Mouse (Mus musculus) spleen, postnatal 14 days (tissue): ENCODE results near the gene 1700016H13Rik.

Experiments used
- DNase-seq, 2 experiments: peaks; one replicate each; pipeline ENCODE4 v3.0.0; 2021 to 2022; ENCODE audit warnings: low spot score in 2 of 2

1700016H13Rik gene

GRCm38 (mm10) chr5:103655346-103656118 lies at the start of gene 1700016H13Rik:
1700016H13Rik (minus strand) TSS chr5:103656010.
- DNase-seq, result peak; percentile 52 to 74

DNA sequence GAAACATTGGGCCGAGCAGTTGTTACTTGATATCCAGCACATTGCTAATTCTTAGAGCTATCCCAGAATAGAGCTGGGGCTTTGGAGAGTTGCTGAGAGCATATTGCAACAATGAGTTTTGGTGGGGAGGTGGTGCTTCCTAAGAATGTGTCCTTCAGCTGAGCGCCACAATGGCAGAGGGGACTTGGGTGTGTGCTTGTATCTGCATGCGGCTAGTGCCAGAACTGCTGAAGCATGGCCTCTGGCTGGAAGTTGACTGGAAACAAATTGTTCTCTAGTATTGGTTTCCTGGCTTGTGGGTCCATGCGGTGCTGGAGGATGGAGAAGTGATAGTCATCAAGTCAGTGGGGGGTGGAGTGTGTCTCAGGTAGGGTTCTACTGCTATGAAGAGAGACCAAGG lies 49.5 kb upstream of the 1700016H13Rik start:
- DNase-seq, result no peak

GRCm38 (mm10) chr5:103702527-103702926 lies 46.7 kb upstream of the 1700016H13Rik start:
- DNase-seq, result no peak

GRCm38 (mm10) chr5:103701466-103701865 lies 45.7 kb upstream of the 1700016H13Rik start:
- no peak for DNase-seq

DNA sequence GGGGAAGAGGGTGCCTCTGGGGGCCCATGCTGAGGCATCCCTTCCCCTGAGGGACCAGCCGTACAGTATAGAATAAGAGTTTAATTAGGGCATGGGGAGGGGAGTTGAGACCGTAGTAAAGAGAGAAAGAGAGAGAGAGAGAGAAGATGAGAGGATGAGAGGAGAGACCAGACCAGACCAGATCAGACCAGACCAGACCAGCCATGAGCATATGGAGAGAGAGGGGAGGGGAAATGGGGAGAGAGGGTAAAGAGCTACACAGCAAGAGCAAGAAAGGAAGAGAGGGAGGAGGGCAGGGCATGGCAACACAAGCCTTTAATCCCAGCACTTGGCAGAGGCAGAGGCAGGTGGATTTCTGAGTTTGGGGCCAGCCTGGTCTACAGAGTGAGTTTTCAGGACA lies 44.9 kb upstream of the 1700016H13Rik start:
- DNase-seq, result no peak

DNA sequence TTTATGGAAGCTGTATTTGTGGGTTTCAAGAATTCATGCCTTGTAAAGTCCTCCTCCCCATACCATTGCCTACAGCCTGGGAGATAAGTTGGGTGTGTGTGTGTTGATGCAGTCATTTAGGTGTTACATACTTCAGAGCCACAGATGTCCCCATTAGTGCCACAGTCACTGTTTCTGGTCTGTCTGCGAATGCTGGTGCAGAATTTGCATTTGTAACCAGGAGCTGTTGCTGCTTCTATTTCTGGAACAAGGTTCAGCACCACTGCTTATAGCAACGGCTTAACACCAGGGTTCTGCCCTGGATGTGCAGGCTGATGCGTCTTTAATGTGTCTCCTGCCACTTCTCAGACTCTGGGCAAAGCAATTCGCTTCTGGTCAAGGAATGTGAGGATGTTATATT lies 43.7 kb upstream of the 1700016H13Rik start:
- no peak for DNase-seq

GRCm38 (mm10) chr5:103698577-103698976 lies 42.8 kb upstream of the 1700016H13Rik start:
- no peak for DNase-seq

DNA sequence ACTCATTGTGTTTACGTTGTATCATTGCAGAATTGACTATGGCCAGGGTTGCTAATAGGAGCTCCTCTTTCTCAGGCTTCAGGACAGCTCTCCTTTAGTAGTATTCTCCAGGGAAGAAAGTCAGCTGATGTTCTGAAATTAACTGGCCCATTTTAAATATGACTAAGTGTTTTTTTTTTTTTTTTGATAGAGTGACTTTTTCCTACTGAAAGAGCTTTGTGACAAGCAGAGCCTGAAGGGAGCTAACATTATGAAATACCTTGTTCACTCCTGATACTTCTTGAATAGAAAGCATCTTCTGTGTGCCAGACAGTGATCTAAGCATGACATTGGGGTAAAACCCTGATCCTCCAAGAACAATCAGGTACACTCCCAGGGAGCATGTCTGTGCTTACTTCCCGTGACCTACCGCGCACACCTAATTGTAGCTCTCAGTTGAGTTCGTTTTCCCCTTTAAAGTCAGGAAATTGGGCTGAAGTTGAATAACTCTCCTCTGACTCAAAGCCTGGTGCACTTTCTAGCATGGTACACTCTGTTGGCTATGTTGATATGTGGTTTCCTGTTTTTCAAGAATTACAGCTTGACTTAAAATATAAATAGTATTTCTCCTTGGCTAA lies 42.2 kb upstream of the 1700016H13Rik start:
- no peak for DNase-seq

DNA sequence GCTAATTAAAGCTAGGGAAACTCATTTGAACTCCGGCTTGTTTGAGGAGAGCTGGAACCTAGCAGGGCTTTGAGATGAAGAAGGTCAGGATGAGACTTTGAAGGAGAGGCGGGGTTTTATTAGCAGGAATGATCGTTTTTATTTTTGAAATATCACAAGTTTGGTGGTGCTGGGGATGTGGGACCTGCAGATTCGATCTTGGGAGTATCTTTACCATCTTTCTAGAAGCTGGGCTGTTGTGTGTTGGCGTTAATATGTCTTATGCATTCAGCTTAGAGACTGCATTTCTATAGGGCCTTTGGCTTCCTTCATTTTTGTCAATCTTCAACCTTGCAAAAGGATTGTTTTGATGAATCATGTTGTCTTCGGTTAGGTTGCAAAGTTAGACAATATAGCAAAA lies 38.3 kb upstream of the 1700016H13Rik start:
- DNase-seq, result no peak

DNA sequence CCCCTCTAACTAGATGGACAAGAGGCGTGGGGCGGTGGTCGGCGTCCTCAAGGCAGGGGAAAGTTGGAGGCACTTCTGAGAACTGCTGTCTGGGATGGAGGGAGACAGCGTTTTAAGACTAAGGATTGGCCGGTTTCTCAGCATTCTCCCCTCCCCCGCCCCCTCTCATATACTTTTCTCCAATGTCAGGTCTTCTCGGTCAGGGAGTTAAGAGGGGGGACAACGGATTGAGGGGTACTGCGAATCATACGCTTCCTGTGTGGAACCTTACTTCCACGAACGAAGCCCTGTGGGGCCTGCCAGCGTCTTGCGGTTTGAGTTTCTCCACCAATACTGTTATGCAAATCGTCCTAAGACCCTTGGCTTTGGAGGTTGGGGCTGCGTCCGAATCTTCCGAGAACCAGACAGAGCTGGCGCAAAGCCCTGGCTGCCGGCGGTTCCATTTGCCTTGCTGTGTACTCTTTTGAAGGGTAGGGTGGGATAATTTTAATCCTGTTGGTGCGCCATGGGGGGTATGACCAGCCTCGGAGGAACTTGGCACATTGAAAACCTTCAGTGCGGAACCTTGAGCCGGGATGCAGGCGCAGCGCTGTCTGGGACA lies 37.3 kb upstream of the 1700016H13Rik start:
- DNase-seq, result peak in 1 of 2 experiments; percentile 5

DNA sequence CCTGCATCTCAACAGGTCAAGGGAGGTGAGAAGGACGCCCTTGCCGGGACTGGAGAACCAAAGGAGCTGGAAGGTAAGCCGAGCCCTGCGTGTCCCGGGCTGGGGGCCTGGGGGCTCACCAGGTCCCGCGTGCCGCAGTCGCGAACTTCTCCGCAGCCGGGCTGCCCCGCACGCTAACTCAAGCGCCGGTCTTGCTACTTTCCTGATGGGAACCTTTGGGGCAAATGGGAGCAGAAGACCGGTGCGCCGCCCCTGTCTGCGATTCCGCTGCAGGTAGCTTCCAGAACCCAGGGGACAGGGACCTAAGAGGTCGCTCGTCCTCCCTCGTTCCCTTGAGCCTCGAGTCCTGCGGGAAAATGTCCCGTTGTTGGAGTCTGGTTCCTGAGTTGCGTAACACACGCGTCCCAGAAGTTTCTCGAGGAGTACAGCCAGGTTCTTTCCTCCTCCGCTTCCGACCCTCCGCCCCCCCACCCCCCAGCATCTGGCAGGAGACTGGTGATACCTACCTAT lies 36.8 kb upstream of the 1700016H13Rik start:
- peak in 1 of 2 experiments; percentile 19 for DNase-seq

GRCm38 (mm10) chr5:103691624-103692530 lies 36.1 kb upstream of the 1700016H13Rik start, which contains the start of gene Aff1:
Aff1 (plus strand) TSS chr5:103692374.
- DNase-seq, result peak; percentile 94 to 96

DNA sequence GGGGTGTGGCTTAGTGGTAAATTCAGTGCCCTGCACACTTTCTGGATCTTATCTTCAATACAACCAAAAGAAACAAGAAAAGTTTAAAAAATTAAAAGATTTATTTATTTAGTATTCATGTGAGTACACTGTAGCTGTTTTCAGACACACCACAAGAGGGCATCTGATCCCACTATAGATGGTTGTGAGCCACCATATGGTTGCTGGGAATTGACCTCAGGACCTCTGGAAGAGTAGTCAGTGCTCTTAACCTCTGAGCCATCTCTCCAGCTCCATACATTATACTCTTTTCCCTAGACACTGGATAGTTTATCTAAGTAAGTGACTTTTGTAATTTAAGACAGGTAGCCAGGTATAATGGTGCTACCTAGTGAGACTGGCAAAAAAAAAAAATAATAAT lies 35.4 kb upstream of the 1700016H13Rik start:
- DNase-seq, result no peak

- DNase-seq, result no peak
Observed at GRCm38 (mm10) chr5:103690190-103690589, 34.4 kb upstream of the 1700016H13Rik start.

- DNase-seq, result no peak
Observed at GRCm38 (mm10) chr5:103689645-103690044, 33.8 kb upstream of the 1700016H13Rik start.

DNA sequence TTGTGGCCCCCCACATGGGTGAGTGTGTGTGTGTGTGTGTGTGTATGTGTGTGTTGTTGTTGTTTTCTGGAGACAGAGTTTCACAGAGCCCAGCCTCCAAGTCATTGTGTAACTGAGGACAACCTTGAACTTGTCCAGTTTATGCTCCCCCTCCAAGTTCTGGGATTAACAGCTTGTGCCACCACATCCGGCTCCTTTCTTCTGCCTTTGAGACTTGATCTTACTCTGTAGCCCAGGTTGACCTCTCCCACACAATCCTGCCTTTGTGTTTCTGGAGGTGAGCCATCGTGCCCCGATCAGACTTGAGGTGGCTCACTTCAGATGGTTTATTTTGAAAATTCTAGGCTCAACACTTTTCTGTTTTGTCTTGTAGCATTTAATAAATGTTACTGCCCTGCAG lies 26.0 kb upstream of the 1700016H13Rik start:
- no peak for DNase-seq

DNA sequence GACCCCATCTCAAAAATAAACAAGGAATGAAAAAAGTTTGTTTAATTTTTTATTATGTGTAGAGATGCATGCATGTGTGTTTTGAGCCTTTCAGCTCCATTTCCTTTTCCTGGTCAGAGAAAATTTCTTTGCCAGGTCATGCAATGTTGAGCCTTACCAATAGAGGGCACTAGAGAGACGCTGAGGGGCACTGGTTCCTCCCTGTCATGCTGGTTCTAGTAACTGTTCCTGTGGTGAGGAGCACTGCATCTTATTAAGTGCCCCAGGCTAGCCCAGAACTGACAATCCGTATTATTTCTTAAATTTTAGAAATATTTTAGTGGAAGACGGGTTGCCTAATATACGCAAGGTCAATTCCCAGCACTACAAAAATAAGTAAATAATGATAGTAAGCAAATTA lies 24.6 kb upstream of the 1700016H13Rik start:
- peak; percentile 26 to 78 for DNase-seq

DNA sequence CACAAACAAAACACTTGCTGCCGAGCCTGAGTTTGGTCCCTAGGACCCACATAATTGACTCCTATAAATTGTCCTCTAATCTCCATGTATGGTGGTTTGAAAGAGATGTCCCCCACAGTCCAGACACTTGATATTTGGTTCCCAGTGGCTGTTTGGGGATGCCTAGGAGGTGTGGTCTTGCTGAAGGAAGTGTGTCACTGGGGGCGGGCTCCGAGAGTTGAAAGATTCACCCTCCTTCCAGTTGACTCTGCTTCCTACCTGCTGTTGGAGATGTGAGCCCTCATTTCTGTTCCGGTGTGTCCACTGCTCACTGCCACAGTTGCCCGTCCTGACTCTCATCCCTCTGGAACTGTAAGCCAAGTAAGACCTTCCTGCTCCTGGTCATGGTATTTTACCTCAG lies 23.2 kb upstream of the 1700016H13Rik start:
- no peak for DNase-seq

- no peak for DNase-seq
Observed at GRCm38 (mm10) chr5:103677894-103678293, 22.1 kb upstream of the 1700016H13Rik start.

DNA sequence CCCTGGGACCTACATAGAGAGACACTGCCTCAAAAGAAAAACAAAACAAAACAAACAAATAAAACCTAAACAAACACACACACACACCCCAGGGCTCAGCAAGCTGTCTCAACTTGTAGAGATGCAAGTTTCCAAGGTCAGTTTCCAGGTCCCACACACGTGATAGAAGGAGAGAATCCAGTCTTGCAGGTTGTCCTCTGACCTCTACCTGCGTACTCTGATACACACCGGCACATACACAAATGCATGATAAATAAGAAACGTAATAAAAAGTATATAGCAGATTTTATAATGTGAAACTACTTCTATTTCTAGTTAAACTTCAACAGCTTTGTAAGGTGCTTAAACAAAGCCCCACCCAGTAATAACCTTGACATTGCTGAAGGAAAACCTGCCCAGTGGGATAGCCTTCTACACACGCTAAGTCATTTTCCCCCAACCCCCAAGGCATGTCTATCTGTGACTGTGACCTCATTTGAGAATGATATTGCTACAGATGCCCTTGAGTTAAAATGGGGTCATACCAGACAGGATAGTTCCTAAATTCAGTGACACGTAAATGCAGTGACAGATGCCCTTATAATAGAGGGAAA lies 20.6 kb upstream of the 1700016H13Rik start:
- no peak for DNase-seq

DNA sequence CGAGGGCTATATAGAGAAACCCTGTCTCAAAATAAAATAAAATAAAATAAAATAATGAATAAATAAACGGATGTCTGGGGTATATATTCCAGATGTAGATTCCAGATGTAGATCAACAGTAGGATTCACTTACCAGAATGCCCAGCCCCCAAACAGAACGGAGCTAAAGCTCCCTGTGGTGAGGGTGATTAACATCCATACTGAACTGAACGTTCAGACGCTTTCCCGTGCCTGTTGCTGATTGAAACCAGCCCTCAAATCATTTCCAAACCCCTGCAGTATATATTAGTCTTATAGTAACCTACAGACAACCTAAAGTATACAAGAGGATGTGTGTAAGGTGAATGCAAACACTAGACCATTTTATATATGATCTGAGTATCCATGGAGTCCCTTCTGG lies 18.7 kb upstream of the 1700016H13Rik start:
- no peak for DNase-seq
